ENCODE assay signal across 9 mouse cellular contexts in the genomic region with DNA sequence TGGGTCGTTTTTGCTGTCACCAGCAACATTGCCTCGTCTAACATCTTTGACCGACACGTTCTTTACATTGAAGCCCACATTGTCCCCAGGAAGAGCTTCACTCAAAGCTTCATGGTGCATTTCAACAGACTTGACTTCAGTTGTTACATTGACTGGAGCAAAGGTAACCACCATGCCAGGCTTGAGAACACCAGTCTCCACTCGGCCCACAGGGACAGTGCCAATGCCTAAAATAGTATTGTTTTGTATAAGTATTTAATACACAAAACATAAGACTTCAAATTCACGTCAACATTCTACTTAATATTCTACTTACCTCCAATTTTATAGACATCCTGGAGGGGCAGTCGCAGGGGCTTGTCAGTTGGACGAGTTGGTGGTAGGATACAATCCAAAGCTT. TPM values are rescaled to one million over a fixed set of nuclear protein-coding genes. Genes with fewer than 3 reads are reported as not detected.
DNase-seq lines count a peak whose midpoint lies in the region; ATAC-seq and TF ChIP-seq lines count a peak whose summit lies in the region.
"Not testable (repeated sequence)": the region's sequence is repeated elsewhere in the genome, so short reads cannot be mapped to it uniquely, and the experiment has no call there.
"Had no signal": no experiment of that assay in that cellular context is flagged by ENCODE, and none has a peak within 500 bp of the region (broad histone marks: within the 10 kb centered on the region; RNA-seq: fewer than 3 reads in every experiment).

No protein-coding gene starts in this region.

- peak overlapping the region; percentile 99 for H3K9ac ChIP-seq in ES-Bruce4 (ENCODE audit: low read depth, poor library complexity, severe bottlenecking)
- H3K9ac ChIP-seq in embryonic facial prominence, embryonic 15.5 days = peak overlapping the region; percentile 18; the same call in 1 of the 2 replicates
- H3K9ac ChIP-seq in hindbrain, embryonic 13.5 days = peak overlapping the region; percentile 100
- H3K9ac ChIP-seq in kidney, embryonic 16.5 days (replicated peaks; ENCODE audit: low read length) = peak overlapping the region; percentile 99
- peak overlapping the region; percentile 99 for H3K9ac ChIP-seq in liver, embryonic 13.5 days
- H3K9ac ChIP-seq in midbrain, embryonic 13.5 days (replicated peaks) = peak overlapping the region; percentile 55

- DNase-seq in heart, adult 11 months = peak; percentile 76
- not testable (repeated sequence) for DNase-seq in liver, embryonic 13.5 days

- peak overlapping the region; percentile 56 for H3K4me2 ChIP-seq in embryonic facial prominence, embryonic 15.5 days (replicated peaks)
- H3K4me2 ChIP-seq in hindbrain, embryonic 13.5 days = peak overlapping the region; percentile 78
- H3K4me2 ChIP-seq in kidney, embryonic 16.5 days (replicated peaks; ENCODE audit: low read depth, low read length) = peak overlapping the region; percentile 64
- H3K4me2 ChIP-seq in liver, embryonic 13.5 days = peak overlapping the region; percentile 85
- H3K4me2 ChIP-seq in midbrain, embryonic 13.5 days (replicated peaks) = peak overlapping the region; percentile 74

- H3K36me3 ChIP-seq in ES-Bruce4 (ENCODE audit: control insufficient read depth, insufficient read depth, low read length, poor library complexity, severe bottlenecking) = peaks cover 44% of the 10 kb centered on the region
- H3K36me3 ChIP-seq in embryonic facial prominence, embryonic 15.5 days = peaks cover 36% of the 10 kb centered on the region
- peaks cover 49% of the 10 kb centered on the region for H3K36me3 ChIP-seq in hindbrain, embryonic 13.5 days
- H3K36me3 ChIP-seq in kidney, embryonic 16.5 days (ENCODE audit: insufficient read depth, low read length) = peaks cover 39% of the 10 kb centered on the region
- H3K36me3 ChIP-seq in liver, embryonic 13.5 days = peaks cover 56% of the 10 kb centered on the region
- H3K36me3 ChIP-seq in midbrain, embryonic 13.5 days = peaks cover 43% of the 10 kb centered on the region
- peaks cover 37% of the 10 kb centered on the region for H3K36me3 ChIP-seq in small intestine, adult 2 months (ENCODE audit: control insufficient read depth, insufficient read depth, low read length)

- not testable (repeated sequence) for H3K4me1 ChIP-seq in ES-Bruce4 (ENCODE audit: control insufficient read depth, insufficient read depth, low read length); embryonic facial prominence, embryonic 15.5 days; small intestine, adult 2 months (ENCODE audit: control insufficient read depth, insufficient read depth, insufficient read length, low read length)
- peaks cover 40% of the 10 kb centered on the region for H3K4me1 ChIP-seq in hindbrain, embryonic 13.5 days (replicated peaks)
- peaks cover 22% of the 10 kb centered on the region for H3K4me1 ChIP-seq in kidney, embryonic 16.5 days (ENCODE audit: insufficient read depth, low read length)
- peaks cover 28% of the 10 kb centered on the region for H3K4me1 ChIP-seq in liver, embryonic 13.5 days (replicated peaks)
- peaks cover 36% of the 10 kb centered on the region for H3K4me1 ChIP-seq in midbrain, embryonic 13.5 days (replicated peaks)

- not testable (repeated sequence) for TF ChIP-seq EP300 in ES-Bruce4 (IDR thresholded peaks at IDR 0.05; ENCODE audit: insufficient read depth, low read depth, low read length)

- H3K9me3 ChIP-seq in ES-Bruce4 (replicated peaks; ENCODE audit: control insufficient read depth, insufficient read depth, low read length, poor library complexity, severe bottlenecking); embryonic facial prominence, embryonic 15.5 days (replicated peaks); hindbrain, embryonic 13.5 days; kidney, embryonic 16.5 days (ENCODE audit: low read length); liver, embryonic 13.5 days (replicated peaks); midbrain, embryonic 13.5 days: not testable (repeated sequence)

- H3K27ac ChIP-seq in ES-Bruce4 (ENCODE audit: insufficient read depth, low read length) = peak overlapping the region; percentile 83
- not testable (repeated sequence) for H3K27ac ChIP-seq in embryonic facial prominence, embryonic 15.5 days (replicated peaks); hindbrain, embryonic 13.5 days; kidney, embryonic 16.5 days (ENCODE audit: low read length); small intestine, adult 2 months (ENCODE audit: insufficient read depth, low read depth, low read length)
- peak overlapping the region; percentile 98 for H3K27ac ChIP-seq in liver, embryonic 13.5 days
- H3K27ac ChIP-seq in midbrain, embryonic 13.5 days = 0 out of 2 replicates have a peak overlapping the region, but pooled peaks have one; percentile 30

- TF ChIP-seq POLR2A in ES-Bruce4 (IDR thresholded peaks at IDR 0.05; ENCODE audit: insufficient read depth, low read length); small intestine, adult 2 months (IDR thresholded peaks at IDR 0.05; ENCODE audit: low read depth, low read length): not testable (repeated sequence)

- WGBS in embryonic facial prominence, embryonic 15.5 days = 23% methylated on average over 8 of the region's 8 CpGs
- WGBS in hindbrain, embryonic 13.5 days = 28% methylated on average over 8 of the region's 8 CpGs
- 30% methylated on average over 8 of the region's 8 CpGs for WGBS in kidney, embryonic 16.5 days
- 21% methylated on average over 8 of the region's 8 CpGs for WGBS in liver, embryonic 13.5 days (ENCODE audit: insufficient replicate concordance)
- WGBS in midbrain, embryonic 13.5 days = 31% methylated on average over 8 of the region's 8 CpGs
- WGBS in small intestine, adult 2 months = 20% methylated on average over 8 of the region's 8 CpGs

- peak overlapping the region; percentile 91 for H3K4me3 ChIP-seq in ES-Bruce4 (ENCODE audit: low read depth, low read length)
- peak overlapping the region; percentile 98 for H3K4me3 ChIP-seq in embryonic facial prominence, embryonic 15.5 days (replicated peaks)
- H3K4me3 ChIP-seq in hindbrain, embryonic 13.5 days = peak overlapping the region; percentile 98
- H3K4me3 ChIP-seq in kidney, embryonic 16.5 days (ENCODE audit: low read length) = peak overlapping the region; percentile 100
- peak overlapping the region; percentile 93 for H3K4me3 ChIP-seq in liver, embryonic 13.5 days (replicated peaks)
- peak overlapping the region; percentile 81 for H3K4me3 ChIP-seq in midbrain, embryonic 13.5 days (replicated peaks)
- H3K4me3 ChIP-seq in small intestine, adult 2 months (ENCODE audit: low read depth, low read length) = peak overlapping the region; percentile 25

- ATAC-seq in embryonic facial prominence, embryonic 15.5 days (ENCODE audit: insufficient number of reproducible peaks, low FRiP score, low TSS enrichment, low read depth); hindbrain, embryonic 13.5 days (ENCODE audit: low FRiP score); kidney, embryonic 16.5 days (ENCODE audit: low FRiP score, low TSS enrichment); liver, embryonic 13.5 days (ENCODE audit: low read depth); midbrain, embryonic 13.5 days: not testable (repeated sequence)

- H3K27me3 ChIP-seq in ES-Bruce4 (ENCODE audit: control insufficient read depth, insufficient read depth, low read length, poor library complexity, severe bottlenecking); embryonic facial prominence, embryonic 15.5 days; hindbrain, embryonic 13.5 days; kidney, embryonic 16.5 days (ENCODE audit: insufficient read depth, low read length); liver, embryonic 13.5 days; midbrain, embryonic 13.5 days; small intestine, adult 2 months (ENCODE audit: control insufficient read depth, insufficient read depth, low read length): not testable (repeated sequence)

- TF ChIP-seq CTCF in ES-Bruce4 (IDR thresholded peaks at IDR 0.05; ENCODE audit: low read depth, low read length); small intestine, adult 2 months (IDR thresholded peaks at IDR 0.05; ENCODE audit: extremely low read depth, insufficient read length, insufficient replicate concordance, low read depth, low read length): not testable (repeated sequence)

RNA-seq across cellular contexts. Expression of a gene that starts 9.6 kb away (rescaled TPM):
- polyA plus RNA-seq in ES-Bruce4 (2011; ENCODE audit: insufficient read depth, insufficient read length, low read depth, missing spikeins) = 19,892 and 21,149 TPM in 2 replicates
- polyA plus RNA-seq in embryonic facial prominence, embryonic 15.5 days (2015; fragmentation: Nextera tagmentation; extraction: Ambion mirVana) = 5,028 and 5,329 TPM in 2 replicates
- 3,538 and 3,562 TPM in 2 replicates for polyA plus RNA-seq in hindbrain, embryonic 13.5 days (2015; fragmentation: Nextera tagmentation; extraction: Ambion mirVana)
- 5,008 and 5,126 TPM in 2 replicates for polyA plus RNA-seq in kidney, embryonic 16.5 days (2015; fragmentation: Nextera tagmentation; extraction: Ambion mirVana)
- 2,607 and 2,711 TPM in 2 replicates for polyA plus RNA-seq in liver, embryonic 13.5 days (2015; fragmentation: Nextera tagmentation; extraction: Ambion mirVana)
- polyA plus RNA-seq in midbrain, embryonic 13.5 days (2015; fragmentation: Nextera tagmentation; extraction: Ambion mirVana) = 3,693 and 3,771 TPM in 2 replicates
- 1,017 and 1,625 TPM in 2 replicates for polyA plus RNA-seq in small intestine, adult 2 months (2012; rRNA removed)

RNA-seq across cellular contexts. Expression of a gene that starts 30.7 kb away (rescaled TPM):
- polyA plus RNA-seq in ES-Bruce4 (2011; ENCODE audit: insufficient read depth, insufficient read length, low read depth, missing spikeins) = not detected in 2 replicates
- polyA plus RNA-seq in embryonic facial prominence, embryonic 15.5 days (2015; fragmentation: Nextera tagmentation; extraction: Ambion mirVana) = 0.88 and 1.1 TPM in 2 replicates
- 0.99 and 1.3 TPM in 2 replicates for polyA plus RNA-seq in hindbrain, embryonic 13.5 days (2015; fragmentation: Nextera tagmentation; extraction: Ambion mirVana)
- polyA plus RNA-seq in kidney, embryonic 16.5 days (2015; fragmentation: Nextera tagmentation; extraction: Ambion mirVana) = 0.65 and 0.66 TPM in 2 replicates
- polyA plus RNA-seq in liver, embryonic 13.5 days (2015; fragmentation: Nextera tagmentation; extraction: Ambion mirVana) = 0.33 and 0.64 TPM in 2 replicates
- polyA plus RNA-seq in midbrain, embryonic 13.5 days (2015; fragmentation: Nextera tagmentation; extraction: Ambion mirVana) = 0.58 and 1.0 TPM in 2 replicates
- polyA plus RNA-seq in small intestine, adult 2 months (2012; rRNA removed) = not detected in 2 replicates
- polyA plus RNA-seq: large intestine, adult 2 months had no signal

RNA-seq across cellular contexts. Expression of a gene that starts 31.3 kb away (rescaled TPM):
- polyA plus RNA-seq in ES-Bruce4 (2011; ENCODE audit: insufficient read depth, insufficient read length, low read depth, missing spikeins) = 23.1 and 26.2 TPM in 2 replicates
- polyA plus RNA-seq in embryonic facial prominence, embryonic 15.5 days (2015; fragmentation: Nextera tagmentation; extraction: Ambion mirVana) = 21.2 and 23.6 TPM in 2 replicates
- 27.3 and 28.8 TPM in 2 replicates for polyA plus RNA-seq in hindbrain, embryonic 13.5 days (2015; fragmentation: Nextera tagmentation; extraction: Ambion mirVana)
- polyA plus RNA-seq in kidney, embryonic 16.5 days (2015; fragmentation: Nextera tagmentation; extraction: Ambion mirVana) = 27.9 and 30.1 TPM in 2 replicates
- 23.4 and 25.9 TPM in 2 replicates for polyA plus RNA-seq in liver, embryonic 13.5 days (2015; fragmentation: Nextera tagmentation; extraction: Ambion mirVana)
- 25.4 and 26.3 TPM in 2 replicates for polyA plus RNA-seq in midbrain, embryonic 13.5 days (2015; fragmentation: Nextera tagmentation; extraction: Ambion mirVana)
- polyA plus RNA-seq in small intestine, adult 2 months (2012; rRNA removed) = 6.1 and 7.3 TPM in 2 replicates

RNA-seq across cellular contexts. Expression of a gene that starts 36.3 kb away (rescaled TPM):
- 1.1 and 1.2 TPM in 2 replicates for polyA plus RNA-seq in ES-Bruce4 (2011; ENCODE audit: insufficient read depth, insufficient read length, low read depth, missing spikeins)
- polyA plus RNA-seq in embryonic facial prominence, embryonic 15.5 days (2015; fragmentation: Nextera tagmentation; extraction: Ambion mirVana) = 2.5 and 3.3 TPM in 2 replicates
- polyA plus RNA-seq in hindbrain, embryonic 13.5 days (2015; fragmentation: Nextera tagmentation; extraction: Ambion mirVana) = 0.71 and 0.74 TPM in 2 replicates
- polyA plus RNA-seq in kidney, embryonic 16.5 days (2015; fragmentation: Nextera tagmentation; extraction: Ambion mirVana) = 2.1 and 2.8 TPM in 2 replicates
- 1.0 TPM in 2 replicates for polyA plus RNA-seq in liver, embryonic 13.5 days (2015; fragmentation: Nextera tagmentation; extraction: Ambion mirVana)
- 0.46 and 0.51 TPM in 2 replicates for polyA plus RNA-seq in midbrain, embryonic 13.5 days (2015; fragmentation: Nextera tagmentation; extraction: Ambion mirVana)
- 0.46 and 0.86 TPM in 2 replicates for polyA plus RNA-seq in small intestine, adult 2 months (2012; rRNA removed)

Comparison
In these comparisons a context has a peak if more than half of its experiments do, and no peak if none do; other contexts are left out.
1. H3K4me3 ChIP-seq: peak in every context shown above with its lines; median percentile 100 in kidney, embryonic 16.5 days; 98 in embryonic facial prominence, embryonic 15.5 days; 98 in hindbrain, embryonic 13.5 days; 93 in liver, embryonic 13.5 days; 91 in ES-Bruce4; 81 in midbrain, embryonic 13.5 days; 25 in small intestine, adult 2 months.
2. H3K9ac ChIP-seq: peak in every context shown above with its lines; median percentile 100 in hindbrain, embryonic 13.5 days; 99 in ES-Bruce4; 99 in kidney, embryonic 16.5 days; 99 in liver, embryonic 13.5 days; 55 in midbrain, embryonic 13.5 days; 18 in embryonic facial prominence, embryonic 15.5 days.